Mouse (Mus musculus) liver (tissue): ENCODE results near the gene Ovol3.
"Not testable (repeated sequence)": the region's sequence is repeated elsewhere in the genome, so short reads cannot be mapped to it uniquely, and the experiment has no call there.

Experiments
- DNase-seq: peaks from one replicate; pipeline ENCODE4 v3.0.0-alpha.2; 2020; ENCODE audit warnings: mixed read lengths

Gene Ovol3

GRCm38 (mm10) chr7:30235625-30236024 lies at the start of gene Ovol3:
Gene Ovol3, minus strand, starts transcription at chr7:30235725.
- DNase-seq, result no peak

GRCm38 (mm10) chr7:30282740-30283139 lies 47.2 kb upstream of the Ovol3 start:
- DNase-seq, result no peak

GRCm38 (mm10) chr7:30281522-30281921 lies 46.0 kb upstream of the Ovol3 start:
- no peak for DNase-seq

GRCm38 (mm10) chr7:30280670-30281138 lies 45.2 kb upstream of the Ovol3 start:
- peak; percentile 80 for DNase-seq

- peak; percentile 95 for DNase-seq
Observed at GRCm38 (mm10) chr7:30279951-30280669, 44.6 kb upstream of the Ovol3 start, which contains the start of the genes Thap8 and Wdr62. Gene Thap8, plus strand, starts transcription at chr7:30280094. Gene Wdr62, minus strand, starts transcription at chr7:30280419.

GRCm38 (mm10) chr7:30279536-30279935 lies 44.0 kb upstream of the Ovol3 start:
- DNase-seq, result peak; percentile 58

GRCm38 (mm10) chr7:30278911-30279310 lies 43.4 kb upstream of the Ovol3 start:
- no peak for DNase-seq

- no peak for DNase-seq
Observed at GRCm38 (mm10) chr7:30274383-30274782, 38.9 kb upstream of the Ovol3 start.

- no peak for DNase-seq
Observed at GRCm38 (mm10) chr7:30269641-30270040, 34.1 kb upstream of the Ovol3 start.

- DNase-seq, result no peak
Observed at GRCm38 (mm10) chr7:30266780-30267179, 31.3 kb upstream of the Ovol3 start.

GRCm38 (mm10) chr7:30265935-30266334 lies 30.4 kb upstream of the Ovol3 start:
- DNase-seq, result no peak

- DNase-seq, result no peak
Observed at GRCm38 (mm10) chr7:30265531-30265930, 30.0 kb upstream of the Ovol3 start.

GRCm38 (mm10) chr7:30265041-30265440 lies 29.5 kb upstream of the Ovol3 start:
- no peak for DNase-seq

GRCm38 (mm10) chr7:30251956-30252954 lies 16.7 kb upstream of the Ovol3 start:
- DNase-seq, result no peak

- DNase-seq, result not testable (repeated sequence)
Observed at GRCm38 (mm10) chr7:30237374-30237773, 1.8 kb upstream of the Ovol3 start.

- DNase-seq, result no peak
Observed at GRCm38 (mm10) chr7:30235091-30235490, 434 bp downstream of the Ovol3 start.

- DNase-seq, result no peak
Observed at GRCm38 (mm10) chr7:30234276-30234858, 1.2 kb downstream of the Ovol3 start.

- DNase-seq, result no peak
Observed at GRCm38 (mm10) chr7:30233387-30233786, 2.1 kb downstream of the Ovol3 start.

GRCm38 (mm10) chr7:30232631-30233148 lies 2.8 kb downstream of the Ovol3 start:
- peak; percentile 73 for DNase-seq

GRCm38 (mm10) chr7:30231669-30232454 lies 3.7 kb downstream of the Ovol3 start, which contains the start of the genes Polr2i and Tbcb:
Gene Polr2i, plus strand, starts transcription at chr7:30231948.
Gene Tbcb, minus strand, starts transcription at chr7:30232272.
- peak; percentile 97 for DNase-seq

GRCm38 (mm10) chr7:30231328-30231668 lies 4.2 kb downstream of the Ovol3 start:
- no peak for DNase-seq

- no peak for DNase-seq
Observed at GRCm38 (mm10) chr7:30224206-30224605, 11.3 kb downstream of the Ovol3 start.
